Mouse (Mus musculus) lung, adult 18-20 months (tissue): ENCODE results near the gene Lgals8.
"Not testable (repeated sequence)": the region's sequence is repeated elsewhere in the genome, so short reads cannot be mapped to it uniquely, and the experiment has no call there.

Experiments used
- DNase-seq, 2 experiments: peaks; one replicate each; pipeline ENCODE4 v3.0.0; 2022; ENCODE audit warnings: mixed read lengths in 2 of 2

The Lgals8 gene

GRCm38 (mm10) chr13:12464844-12465243 is at the start of gene Lgals8:
Gene Lgals8 (minus strand): TSS chr13:12464944.
- DNase-seq, result no peak

- DNase-seq, result peak in 1 of 2 experiments; percentile 17
Observed at GRCm38 (mm10) chr13:12511189-12511965, 46.6 kb upstream of the Lgals8 start.

- DNase-seq, result no peak
Observed at GRCm38 (mm10) chr13:12510032-12510431, 45.3 kb upstream of the Lgals8 start.

- DNase-seq, result no peak
Observed at GRCm38 (mm10) chr13:12507426-12507825, 42.7 kb upstream of the Lgals8 start.

GRCm38 (mm10) chr13:12505359-12505758 is 40.6 kb upstream of the Lgals8 start:
- DNase-seq, result no peak

GRCm38 (mm10) chr13:12503238-12503751 is 38.6 kb upstream of the Lgals8 start:
- DNase-seq, result no peak

GRCm38 (mm10) chr13:12502665-12503237 is 38.0 kb upstream of the Lgals8 start:
- no peak for DNase-seq

- DNase-seq, result no peak
Observed at GRCm38 (mm10) chr13:12499107-12499506, 34.4 kb upstream of the Lgals8 start.

GRCm38 (mm10) chr13:12497809-12498208 is 33.1 kb upstream of the Lgals8 start:
- DNase-seq, result no peak

- no peak for DNase-seq
Observed at GRCm38 (mm10) chr13:12494750-12495149, 30.0 kb upstream of the Lgals8 start.

GRCm38 (mm10) chr13:12492515-12492914 is 27.8 kb upstream of the Lgals8 start:
- DNase-seq, result no peak

- DNase-seq, result no peak
Observed at GRCm38 (mm10) chr13:12485640-12486039, 20.9 kb upstream of the Lgals8 start.

GRCm38 (mm10) chr13:12485197-12485596 is 20.5 kb upstream of the Lgals8 start:
- DNase-seq, result no peak

GRCm38 (mm10) chr13:12479802-12480201 is 15.1 kb upstream of the Lgals8 start:
- no peak for DNase-seq

GRCm38 (mm10) chr13:12478301-12478700 is 13.6 kb upstream of the Lgals8 start:
- DNase-seq, result no peak

- DNase-seq, result no peak
Observed at GRCm38 (mm10) chr13:12476886-12477285, 12.1 kb upstream of the Lgals8 start.

GRCm38 (mm10) chr13:12475239-12475638 is 10.5 kb upstream of the Lgals8 start:
- DNase-seq, result peak; percentile 61 to 78

GRCm38 (mm10) chr13:12473724-12474378 is 9.1 kb upstream of the Lgals8 start:
- peak; percentile 55 to 69 for DNase-seq

- DNase-seq, result peak in 1 of 2 experiments; percentile 18
Observed at GRCm38 (mm10) chr13:12468488-12468887, 3.7 kb upstream of the Lgals8 start.

GRCm38 (mm10) chr13:12464159-12464558 is 585 bp downstream of the Lgals8 start:
- not testable (repeated sequence) for DNase-seq

GRCm38 (mm10) chr13:12462623-12463022 is 2.1 kb downstream of the Lgals8 start:
- DNase-seq, result no peak

GRCm38 (mm10) chr13:12461730-12462119 is 3.0 kb downstream of the Lgals8 start:
- DNase-seq, result no peak

GRCm38 (mm10) chr13:12460881-12461729 is 3.6 kb downstream of the Lgals8 start:
- DNase-seq, result peak; percentile 96 to 98
